In the genomic region with DNA sequence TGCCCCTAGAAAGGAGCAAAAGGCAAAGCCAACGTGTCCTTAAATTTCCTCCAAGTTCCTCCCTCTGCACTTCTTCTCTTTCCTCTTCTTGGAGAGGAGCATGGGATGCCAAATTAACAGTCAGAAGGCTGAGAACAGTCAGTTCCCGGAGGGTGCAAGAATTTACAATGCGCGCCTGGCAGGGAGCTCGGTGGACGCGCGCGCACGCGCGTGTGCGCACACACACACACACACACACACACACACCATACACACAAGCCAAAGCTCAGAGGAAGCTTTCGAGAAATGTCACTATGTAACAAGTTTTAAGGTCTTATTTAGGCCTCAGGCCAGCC, we compare ENCODE assay signal across 8 mouse cellular contexts. TPM values are rescaled to one million over a fixed set of nuclear protein-coding genes. Genes with fewer than 3 reads are reported as not detected.
A peak's percentile ranks its signal among the peaks of the same experiment; 100 is the strongest.
DNase-seq lines count a peak whose midpoint lies in the region; ATAC-seq and TF ChIP-seq lines count a peak whose summit lies in the region.

No protein-coding gene starts in this region.

- H3K4me3 ChIP-seq in spleen, adult 2 months (ENCODE audit: extremely low read depth, insufficient read depth, insufficient read length) = peak overlapping the region; percentile 73
- peak overlapping the region; percentile 94 for H3K4me3 ChIP-seq in embryonic facial prominence, embryonic 14.5 days (ENCODE audit: low read depth, low read length)
- peak overlapping the region; percentile 93 for H3K4me3 ChIP-seq in heart, embryonic 13.5 days

- no peak for TF ChIP-seq POLR2A in spleen, adult 2 months (IDR thresholded peaks at IDR 0.05; ENCODE audit: low read depth, low read length)

- no peaks in the 10 kb centered on the region for H3K27me3 ChIP-seq in spleen, adult 2 months (ENCODE audit: control insufficient read depth, insufficient read depth, low read length)
- no peaks in the 10 kb centered on the region for H3K27me3 ChIP-seq in embryonic facial prominence, embryonic 14.5 days (replicated peaks; ENCODE audit: control insufficient read depth, insufficient read depth, low read length)
- no peaks in the 10 kb centered on the region for H3K27me3 ChIP-seq in heart, embryonic 13.5 days (replicated peaks)

- TF ChIP-seq CTCF in spleen, adult 2 months (IDR thresholded peaks at IDR 0.05; ENCODE audit: extremely low read depth, insufficient read depth, insufficient read length, insufficient replicate concordance) = no peak

- ATAC-seq in embryonic facial prominence, embryonic 14.5 days (ENCODE audit: low read depth) = no peak
- no peak for ATAC-seq in heart, embryonic 13.5 days (ENCODE audit: extremely low read depth, insufficient number of reproducible peaks, low FRiP score, low TSS enrichment)

- 15% methylated on average over 14 of the region's 14 CpGs for WGBS in spleen, adult 2 months
- 7% methylated on average over 14 of the region's 14 CpGs for WGBS in embryonic facial prominence, embryonic 14.5 days
- 8% methylated on average over 14 of the region's 14 CpGs for WGBS in heart, embryonic 13.5 days

- H3K27ac ChIP-seq in spleen, adult 2 months (ENCODE audit: insufficient read depth, low read length) = peak overlapping the region; percentile 90
- H3K27ac ChIP-seq in embryonic facial prominence, embryonic 14.5 days (replicated peaks; ENCODE audit: low read depth, low read length) = peak overlapping the region; percentile 95
- H3K27ac ChIP-seq in heart, embryonic 13.5 days (replicated peaks) = peak overlapping the region; percentile 95

- no peak for DNase-seq in spleen, adult 2 months (ENCODE audit: low read depth in 1 of 2, low spot score in 2 of 2)
- DNase-seq in spleen, postnatal 36 days (ENCODE audit: low spot score in 2 of 2) = no peak
- peak; percentile 55 for DNase-seq in embryonic facial prominence, embryonic 14.5 days (ENCODE audit: low spot score)
- peak; percentile 61 for DNase-seq in kidney, postnatal 14 days
- DNase-seq in lung, postnatal 14 days = peak; percentile 66
- peak; percentile 36 for DNase-seq in right cerebral cortex, postnatal 14 days
- no peak for DNase-seq in T-cell, adult 2 months (ENCODE audit: low spot score)

- peak overlapping the region; percentile 94 for H3K9ac ChIP-seq in embryonic facial prominence, embryonic 14.5 days (ENCODE audit: low read depth, low read length)
- H3K9ac ChIP-seq in heart, embryonic 13.5 days = peak overlapping the region; percentile 97

- H3K4me2 ChIP-seq in embryonic facial prominence, embryonic 14.5 days (ENCODE audit: low read depth, low read length) = peak overlapping the region; percentile 83
- H3K4me2 ChIP-seq in heart, embryonic 13.5 days = peak overlapping the region; percentile 80

- no peaks in the 10 kb centered on the region for H3K9me3 ChIP-seq in embryonic facial prominence, embryonic 14.5 days (ENCODE audit: control insufficient read depth, low read length)
- H3K9me3 ChIP-seq in heart, embryonic 13.5 days = no peaks in the 10 kb centered on the region

- H3K4me1 ChIP-seq in spleen, adult 2 months (ENCODE audit: control insufficient read depth, insufficient read depth, insufficient read length) = peaks cover 5% of the 10 kb centered on the region
- H3K4me1 ChIP-seq in embryonic facial prominence, embryonic 14.5 days (ENCODE audit: control insufficient read depth, insufficient read depth, low read length) = peaks cover 13% of the 10 kb centered on the region; the same call in 1 of the 2 replicates
- peaks cover 35% of the 10 kb centered on the region for H3K4me1 ChIP-seq in heart, embryonic 13.5 days

- no peaks in the 10 kb centered on the region for H3K36me3 ChIP-seq in spleen, adult 2 months (ENCODE audit: control insufficient read depth, insufficient read depth, low read length)
- no peaks in the 10 kb centered on the region for H3K36me3 ChIP-seq in embryonic facial prominence, embryonic 14.5 days (ENCODE audit: control insufficient read depth, insufficient read depth, low read length)
- no peaks in the 10 kb centered on the region for H3K36me3 ChIP-seq in heart, embryonic 13.5 days

RNA-seq across cellular contexts. Expression of a gene that starts 1.5 kb away (rescaled TPM):
- 9.2 and 9.6 TPM in 2 replicates for polyA plus RNA-seq in spleen, adult 2 months (2012; rRNA removed)
- 26.3 and 27.2 TPM in 2 replicates for polyA plus RNA-seq in embryonic facial prominence, embryonic 14.5 days (2014; fragmentation: Nextera tagmentation; extraction: Ambion mirVana)
- polyA plus RNA-seq in heart, embryonic 13.5 days (2015; fragmentation: Nextera tagmentation; extraction: Ambion mirVana) = 10.3 and 10.9 TPM in 2 replicates

Comparison
In these comparisons a context has a peak if more than half of its experiments do, and no peak if none do; other contexts are left out.
1. DNase-seq: peak in embryonic facial prominence, embryonic 14.5 days (single experiment), kidney, postnatal 14 days (single experiment), lung, postnatal 14 days (single experiment) and right cerebral cortex, postnatal 14 days (single experiment); none in spleen, adult 2 months (0 of 2), spleen, postnatal 36 days (0 of 2) and T-cell, adult 2 months (single experiment).
2. Peak in every context shown above with its lines, with median percentiles within 50 percentile points of each other: H3K27ac ChIP-seq and H3K4me3 ChIP-seq.